Comparison of ENCODE assay signal across 9 mouse cellular contexts in genomic region chr13:95778761-95779161, GRCm38 (mm10).
DNase-seq lines count a peak whose midpoint lies in the region; ATAC-seq lines count a peak whose summit lies in the region.
"Had no signal": no experiment of that assay in that cellular context is flagged by ENCODE, and none has a peak within 500 bp of the region (broad histone marks: within the 10 kb centered on the region; RNA-seq: fewer than 3 reads in every experiment).

No protein-coding gene starts in this region.

- H3K4me3 ChIP-seq in limb, embryonic 13.5 days = no peak overlapping the region
- H3K4me3 ChIP-seq: limb, embryonic 15.5 days had no signal

- peak; percentile 34 for DNase-seq in adrenal gland, postnatal 14 days
- no peak for DNase-seq in adrenal gland, postnatal 25 days
- peak; percentile 49 for DNase-seq in layer of hippocampus, adult 11-12 months (ENCODE audit: low spot score)
- no peak for DNase-seq in layer of hippocampus, postnatal 36 days
- DNase-seq in right cerebral cortex, postnatal 10 days (ENCODE audit: low spot score in 2 of 2) = no peak
- DNase-seq in left cerebral cortex, postnatal 4 days = no peak

- no peak overlapping the region; the same call in 1 of the 2 replicates for H3K27ac ChIP-seq in limb, embryonic 13.5 days
- H3K27ac ChIP-seq: limb, embryonic 15.5 days had no signal

- no peak overlapping the region for H3K9ac ChIP-seq in limb, embryonic 13.5 days
- H3K9ac ChIP-seq: limb, embryonic 15.5 days had no signal

- peak; percentile 34; the same call in 1 of the 2 replicates for ATAC-seq in limb, embryonic 13.5 days (ENCODE audit: low FRiP score, low read depth)
- peak; percentile 62 for ATAC-seq in neutrophil, adult 5-6 weeks (ENCODE audit: extremely low read depth, insufficient number of reproducible peaks, low FRiP score, poor library complexity, severe bottlenecking)

- no peak overlapping the region; the same call in 1 of the 2 replicates for H3K4me2 ChIP-seq in limb, embryonic 13.5 days (replicated peaks)
- H3K4me2 ChIP-seq: limb, embryonic 15.5 days had no signal

- intact Hi-C loops in left cerebral cortex, postnatal 4 days (cut with DNase I) = loop anchor here (10.0 kb wide), 1 partner anchor 106 kb away; no protein-coding TSS in a partner anchor

- peaks cover 62% of the 10 kb centered on the region for H3K4me1 ChIP-seq in limb, embryonic 13.5 days

- no peaks in the 10 kb centered on the region for H3K36me3 ChIP-seq in limb, embryonic 13.5 days
- H3K36me3 ChIP-seq: limb, embryonic 15.5 days had no signal

- WGBS in limb, embryonic 13.5 days = 46% methylated on average over 9 of the region's 9 CpGs

- H3K27me3 ChIP-seq in limb, embryonic 13.5 days = no peaks in the 10 kb centered on the region
- H3K27me3 ChIP-seq: limb, embryonic 15.5 days had no signal

- no peaks in the 10 kb centered on the region for H3K9me3 ChIP-seq in limb, embryonic 13.5 days
- H3K9me3 ChIP-seq: limb, embryonic 15.5 days had no signal

Comparison
In these comparisons a context has a peak if more than half of its experiments do, and no peak if none do; other contexts are left out.
1. DNase-seq: peak in adrenal gland, postnatal 14 days (single experiment) and layer of hippocampus, adult 11-12 months (single experiment); none in adrenal gland, postnatal 25 days (single experiment), layer of hippocampus, postnatal 36 days (0 of 2), right cerebral cortex, postnatal 10 days (0 of 2) and left cerebral cortex, postnatal 4 days (single experiment).